ENCODE assay signal across 9 mouse cellular contexts in the genomic region with DNA sequence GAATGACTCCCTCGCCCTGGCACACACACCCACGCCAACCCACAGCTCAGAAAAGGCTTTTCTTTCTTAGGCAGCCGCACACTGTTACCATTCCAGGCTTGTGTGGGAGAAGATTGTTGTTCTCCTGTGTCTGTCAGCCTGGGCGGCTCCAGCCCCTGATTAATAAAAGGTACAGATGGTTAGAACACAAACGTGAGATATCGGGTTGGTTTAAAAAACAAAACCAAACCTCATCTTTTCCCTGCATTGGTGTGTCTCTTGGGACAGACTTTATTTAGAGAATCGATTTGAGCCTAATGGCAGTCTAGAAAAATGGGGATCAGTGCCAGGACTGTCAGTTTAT. TPM values are rescaled to one million over a fixed set of nuclear protein-coding genes. Genes with fewer than 3 reads are reported as not detected.
A peak's percentile ranks its signal among the peaks of the same experiment; 100 is the strongest.
DNase-seq lines count a peak whose midpoint lies in the region; ATAC-seq and TF ChIP-seq lines count a peak whose summit lies in the region.
"Had no signal": no experiment of that assay in that cellular context is flagged by ENCODE, and none has a peak within 500 bp of the region (broad histone marks: within the 10 kb centered on the region; RNA-seq: fewer than 3 reads in every experiment).

No protein-coding gene starts in this region.

- H3K79me2 ChIP-seq in heart, adult 2 months (replicated peaks; ENCODE audit: control insufficient read depth, insufficient read depth, low read length): no peaks in the 10 kb centered on the region

- H3K27ac ChIP-seq in heart, adult 2 months: no peak overlapping the region
- peak overlapping the region; percentile 93 for H3K27ac ChIP-seq in heart, embryonic 10.5 days
- H3K27ac ChIP-seq in liver, embryonic 13.5 days: peak overlapping the region; percentile 51

- H3K4me3 ChIP-seq in heart, adult 2 months: peak overlapping the region; percentile 90
- peak overlapping the region; percentile 85 for H3K4me3 ChIP-seq in heart, embryonic 10.5 days
- H3K4me3 ChIP-seq in liver, embryonic 13.5 days (replicated peaks): peak overlapping the region; percentile 87

- peaks cover 2% of the 10 kb centered on the region for H3K4me1 ChIP-seq in heart, adult 2 months (ENCODE audit: control insufficient read depth, insufficient read depth, low read length)
- peaks cover 5% of the 10 kb centered on the region; the same call in 1 of the 2 replicates for H3K4me1 ChIP-seq in heart, embryonic 10.5 days
- H3K4me1 ChIP-seq in liver, embryonic 13.5 days (replicated peaks): peaks cover 25% of the 10 kb centered on the region

- no peak for DNase-seq in heart, adult 2 months
- no peak for DNase-seq in heart, postnatal 4 days
- DNase-seq in cerebellum, adult 9-11 months: peak; percentile 39
- no peak for DNase-seq in heart, embryonic 10.5 days (ENCODE audit: low spot score)
- peak; percentile 57 to 78 for DNase-seq in layer of hippocampus, adult 18-20 months (ENCODE audit: low spot score in 2 of 2)
- no peak for DNase-seq in liver, embryonic 13.5 days
- DNase-seq in ovary, postnatal 14 days (ENCODE audit: low spot score): peak; percentile 15
- no peak for DNase-seq in Muller cell, postnatal 12 days (ENCODE audit: inconsistent ontology term)

- 0 out of 2 replicates have a peak overlapping the region, but pooled peaks have one; percentile 8 for H3K9ac ChIP-seq in heart, adult 2 months (ENCODE audit: low read depth, low read length)
- H3K9ac ChIP-seq in liver, embryonic 13.5 days: peak overlapping the region; percentile 77

- 3% methylated on average over 7 of the region's 7 CpGs for WGBS in heart, adult 2 months
- WGBS in heart, embryonic 10.5 days: 16% methylated on average over 7 of the region's 7 CpGs
- WGBS in liver, embryonic 13.5 days (ENCODE audit: insufficient replicate concordance): 10% methylated on average over 7 of the region's 7 CpGs

- H3K4me2 ChIP-seq in liver, embryonic 13.5 days: peak overlapping the region; percentile 96

- H3K9me3 ChIP-seq in heart, embryonic 10.5 days: no peaks in the 10 kb centered on the region
- no peaks in the 10 kb centered on the region for H3K9me3 ChIP-seq in liver, embryonic 13.5 days (replicated peaks)

- H3K36me3 ChIP-seq in heart, adult 2 months (ENCODE audit: control insufficient read depth, insufficient read depth, low read length): no peaks in the 10 kb centered on the region
- no peaks in the 10 kb centered on the region for H3K36me3 ChIP-seq in heart, embryonic 10.5 days
- no peaks in the 10 kb centered on the region for H3K36me3 ChIP-seq in liver, embryonic 13.5 days

- no peak for TF ChIP-seq CTCF in heart, adult 2 months (IDR thresholded peaks at IDR 0.05)

- intact Hi-C loops in heart, adult 2 months (cut with DNase I): loop anchor here (2.0 to 5.0 kb wide), 3 partner anchors 34 to 101 kb away; no protein-coding TSS in a partner anchor

- TF ChIP-seq EP300 in heart, adult 2 months (IDR thresholded peaks at IDR 0.05; ENCODE audit: insufficient read depth, low read depth, low read length): no peak

- TF ChIP-seq POLR2A in heart, adult 2 months (IDR thresholded peaks at IDR 0.05; ENCODE audit: insufficient read depth, low read depth, low read length): no peak

- no peak for ATAC-seq in liver, embryonic 13.5 days (ENCODE audit: low read depth)

- H3K27me3 ChIP-seq in heart, adult 2 months (ENCODE audit: control insufficient read depth, insufficient read depth, low read length): no peaks in the 10 kb centered on the region
- no peaks in the 10 kb centered on the region for H3K27me3 ChIP-seq in heart, embryonic 10.5 days (ENCODE audit: insufficient read depth, poor library complexity, severe bottlenecking)
- no peaks in the 10 kb centered on the region for H3K27me3 ChIP-seq in liver, embryonic 13.5 days
- H3K27me3 ChIP-seq: Patski had no signal

RNA-seq across cellular contexts. Expression of a gene that starts 0.9 kb away (rescaled TPM):
- total RNA-seq in heart, adult 2 months (2021): 10 to 100 TPM; 22.1 to 27.7 TPM
- polyA plus RNA-seq in heart, adult 2 months (2012; rRNA removed): 6.6 and 17.4 TPM in 2 replicates
- 10 to 100 TPM; 48.8 to 52.3 TPM for total RNA-seq in heart, postnatal 4 days (2021)
- polyA plus RNA-seq in heart, embryonic 10.5 days (2016; fragmentation: Nextera tagmentation; extraction: Ambion mirVana): 7.1 and 7.3 TPM in 2 replicates
- total RNA-seq in layer of hippocampus, adult 18-20 months (2021): 10 to 100 TPM; 45.4 to 52.1 TPM
- polyA plus RNA-seq in liver, embryonic 13.5 days (2015; fragmentation: Nextera tagmentation; extraction: Ambion mirVana): 3.0 and 4.2 TPM in 2 replicates

Comparison
In these comparisons a context has a peak if more than half of its experiments do, and no peak if none do; other contexts are left out.
1. DNase-seq: peak in cerebellum, adult 9-11 months (single experiment), layer of hippocampus, adult 18-20 months (2 of 2) and ovary, postnatal 14 days (single experiment); none in heart, adult 2 months (0 of 2), heart, postnatal 4 days (single experiment), heart, embryonic 10.5 days (single experiment), liver, embryonic 13.5 days (single experiment) and Muller cell, postnatal 12 days (single experiment).
2. Peak in every context shown above with its lines, with median percentiles within 50 percentile points of each other: H3K4me3 ChIP-seq.